Mouse (Mus musculus): ENCODE results near the gene Cit.

The Cit gene

DNA sequence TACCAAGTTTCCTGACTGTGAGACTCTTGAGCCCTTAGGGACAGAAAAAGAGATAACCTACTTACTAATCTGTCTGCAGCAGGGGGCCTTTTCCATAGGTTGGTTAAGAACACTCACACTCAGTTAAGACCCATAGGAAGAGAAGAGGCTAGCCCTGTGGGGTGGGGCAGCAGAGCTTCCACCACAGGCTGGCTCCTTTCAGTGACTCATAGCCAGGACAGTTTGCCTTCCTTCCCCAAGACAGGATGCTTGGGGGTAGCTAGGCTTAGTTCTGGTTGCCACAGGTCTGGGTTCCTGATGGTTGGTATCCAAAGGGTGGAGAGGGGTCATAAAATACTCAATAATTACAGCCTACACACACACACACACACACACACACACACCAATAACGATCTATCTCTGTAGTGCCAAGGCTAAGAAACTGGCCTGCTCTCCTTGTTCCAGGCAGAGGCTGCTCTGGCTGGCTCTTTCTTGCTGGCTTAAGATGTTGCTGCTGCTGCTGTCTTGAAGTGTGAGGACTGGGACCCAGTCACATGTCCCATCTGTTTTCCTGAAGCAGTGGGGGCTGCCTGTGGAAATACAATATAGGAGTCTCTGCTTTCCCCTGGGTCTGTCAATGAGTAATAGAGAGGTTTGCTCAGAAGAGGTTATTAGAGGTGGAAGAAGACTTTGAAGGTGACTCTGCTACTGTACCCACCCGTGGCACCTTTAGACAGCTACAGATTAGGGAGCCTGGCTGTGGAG, 165.0 kb downstream of the Cit start:
- CTCF ChIA-PET = no interaction called here

- CTCF ChIA-PET = no interaction called here
These were observed 166.6 kb downstream of the Cit start for GRCm38 (mm10) chr5:116011700-116012099.

DNA sequence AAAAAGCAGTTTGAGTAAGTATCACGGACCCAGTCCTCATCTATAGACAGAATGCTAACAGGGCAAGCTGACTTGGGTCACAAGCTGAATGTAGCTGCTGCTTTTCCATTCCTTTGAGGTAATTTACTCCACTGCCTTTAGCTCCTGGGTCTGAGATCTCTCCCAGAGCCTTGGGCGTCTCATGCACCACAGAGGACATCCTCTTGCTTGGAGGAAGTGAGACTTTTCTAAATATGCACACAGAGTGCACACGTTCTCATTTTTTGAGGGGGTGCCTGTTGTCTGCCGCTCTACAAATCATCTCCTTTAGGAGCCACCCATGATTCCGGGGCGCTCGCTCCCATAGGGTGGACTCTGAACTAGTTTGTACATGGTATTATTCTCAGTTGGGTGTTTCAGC, 167.4 kb downstream of the Cit start:
- CTCF ChIA-PET = interaction anchor here (0.6 kb wide), 1 partner anchor 1909 kb away, joined by 3 read pairs; no protein-coding TSS in a partner anchor

GRCm38 (mm10) chr5:116013821-116014220, 168.7 kb downstream of the Cit start:
- CTCF ChIA-PET = no interaction called here

GRCm38 (mm10) chr5:116014237-116014636, 169.2 kb downstream of the Cit start:
- CTCF ChIA-PET = no interaction called here

DNA sequence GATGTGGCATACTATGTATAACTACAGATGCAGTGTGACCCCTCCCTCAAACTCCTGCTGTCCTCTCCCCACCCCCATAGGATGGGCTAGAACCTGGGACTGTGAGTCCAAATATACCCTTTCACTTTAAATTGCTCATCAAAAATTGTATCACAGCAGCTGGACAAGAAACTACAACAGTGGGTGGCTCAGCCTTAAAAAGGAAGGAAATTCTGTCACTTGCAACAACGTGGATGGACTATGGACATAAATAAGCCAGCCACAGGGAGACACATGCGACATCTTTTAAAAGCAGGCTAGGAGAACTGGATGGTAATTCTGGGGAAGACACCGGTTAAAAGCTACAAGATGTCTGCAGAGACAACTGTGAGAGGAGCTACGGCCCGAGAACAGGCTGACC, 171.5 kb downstream of the Cit start:
- CTCF ChIA-PET = no interaction called here

DNA sequence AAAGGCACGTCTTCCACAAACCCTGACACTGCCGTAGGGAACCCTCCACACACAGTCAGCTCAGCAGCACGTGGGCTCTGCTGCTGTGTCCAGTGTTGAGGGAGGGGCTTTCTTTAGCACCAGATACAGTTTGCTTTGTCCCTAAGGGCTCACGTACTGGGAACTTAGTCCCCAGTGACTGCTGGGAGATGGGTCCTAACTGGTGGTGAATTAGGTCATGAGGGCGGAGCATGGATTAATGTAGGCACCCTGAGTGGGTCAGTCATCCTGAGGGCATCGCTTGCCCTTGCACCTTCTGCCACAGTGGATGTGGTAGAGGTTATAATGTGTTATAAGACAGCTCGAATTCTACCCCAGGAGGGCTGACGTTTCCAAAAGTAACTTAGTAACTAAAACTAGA, 172.3 kb downstream of the Cit start:
- CTCF ChIA-PET = interaction anchor here (0.5 kb wide), 1 partner anchor 9 kb away, joined by 3 read pairs; no protein-coding TSS in a partner anchor

GRCm38 (mm10) chr5:116018196-116018595, 173.1 kb downstream of the Cit start:
- CTCF ChIA-PET = interaction anchor here (0.5 to 0.6 kb wide), 2 partner anchors 10 to 139 kb away, joined by 3 to 7 read pairs; no protein-coding TSS in a partner anchor

DNA sequence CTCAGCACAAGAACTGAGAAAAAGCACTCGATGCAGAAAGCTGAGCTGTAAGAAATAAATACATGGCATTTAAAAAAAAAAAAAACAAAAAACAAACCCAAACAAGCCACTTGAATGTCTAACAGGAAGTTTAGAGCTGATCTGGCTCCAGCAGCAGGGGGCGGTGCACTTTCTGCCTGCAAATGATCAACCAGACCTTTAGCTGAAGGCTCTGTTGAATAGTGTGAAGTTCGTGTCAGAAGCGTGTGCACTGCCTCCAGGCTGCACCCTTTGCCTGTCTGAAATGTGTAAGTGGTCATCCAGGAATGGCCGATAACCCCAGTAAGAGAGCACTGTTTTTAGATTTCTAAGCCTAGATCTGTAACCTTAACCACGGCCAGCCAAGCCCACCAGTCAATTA, 173.7 kb downstream of the Cit start:
- CTCF ChIA-PET = interaction anchor here (0.6 kb wide), 1 partner anchor 140 kb away, joined by 7 read pairs; no protein-coding TSS in a partner anchor

DNA sequence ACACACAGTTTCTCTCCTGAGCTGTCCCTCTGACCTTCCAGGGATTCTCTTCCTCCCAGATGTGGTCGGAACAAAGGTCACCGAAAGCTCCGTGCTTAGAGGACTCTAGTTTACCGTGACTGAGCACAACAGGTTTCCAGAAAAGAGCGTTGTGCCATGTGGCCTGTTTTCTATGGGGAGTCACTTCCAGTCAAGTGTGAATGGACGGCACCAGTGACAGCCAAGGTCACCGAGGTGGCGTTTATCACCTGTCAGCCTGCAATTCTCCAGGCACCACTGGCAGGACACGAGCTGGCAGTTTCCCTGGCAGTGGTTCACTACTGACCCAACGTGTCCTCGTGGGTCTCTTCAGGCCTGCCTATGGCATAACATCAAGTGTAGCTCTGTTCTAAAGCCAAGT, 174.3 kb downstream of the Cit start:
- CTCF ChIA-PET = no interaction called here

- CTCF ChIA-PET = no interaction called here
These were observed 176.5 kb downstream of the Cit start for GRCm38 (mm10) chr5:116021552-116021951.

GRCm38 (mm10) chr5:116022131-116022530, 177.1 kb downstream of the Cit start:
- CTCF ChIA-PET = no interaction called here

DNA sequence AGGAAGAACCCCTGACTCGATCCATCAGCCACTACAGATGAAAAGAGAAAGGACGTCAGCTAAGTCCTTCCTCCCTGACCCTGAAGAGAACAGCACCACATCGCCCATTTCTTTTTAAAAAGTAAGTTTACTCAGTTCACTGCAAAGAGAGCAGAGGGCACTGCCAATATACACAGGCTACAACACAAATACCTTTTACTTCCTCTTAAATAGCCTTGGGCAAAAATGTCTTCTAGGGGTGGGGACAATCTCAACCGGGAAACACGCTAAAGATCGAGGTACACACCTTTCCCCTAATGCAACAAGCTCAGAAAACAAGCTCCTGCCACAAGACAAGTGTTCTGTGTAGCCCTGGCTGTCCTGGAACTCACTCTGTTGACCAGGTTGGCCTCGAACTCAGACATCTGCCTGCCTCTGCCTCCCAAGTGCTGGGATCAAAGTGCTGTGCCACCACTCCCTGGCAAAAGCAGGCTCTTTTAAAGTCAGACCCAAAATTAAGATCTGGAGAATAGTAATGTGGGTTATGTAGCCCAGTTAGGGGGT, 177.7 kb downstream of the Cit start:
- CTCF ChIA-PET = no interaction called here

GRCm38 (mm10) chr5:116023251-116023661, 178.2 kb downstream of the Cit start:
- CTCF ChIA-PET = no interaction called here

GRCm38 (mm10) chr5:116023821-116024284, 178.8 kb downstream of the Cit start:
- CTCF ChIA-PET = no interaction called here

DNA sequence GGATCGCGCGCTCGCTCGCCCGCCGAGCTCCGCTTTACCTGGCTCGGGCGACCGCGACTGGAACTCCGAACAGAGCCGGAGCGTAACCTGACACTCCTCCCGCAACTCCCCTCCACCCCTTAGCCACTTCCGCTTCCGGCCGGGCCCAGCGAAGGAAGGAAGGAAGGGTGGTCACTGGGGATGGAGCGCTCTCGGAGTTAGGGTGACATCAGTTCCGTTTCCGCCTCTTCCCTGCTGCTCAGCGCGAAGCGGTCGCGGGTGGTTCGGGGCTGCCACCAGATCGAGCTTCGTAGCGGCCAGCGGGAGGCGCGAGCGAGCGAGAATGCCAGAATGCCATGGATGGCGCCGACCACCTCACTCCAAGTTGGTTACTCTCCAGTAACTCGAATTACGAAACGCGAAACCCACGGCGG, 179.3 kb downstream of the Cit start, which contains the start of gene Prkab1:
Prkab1 (minus strand) TSS at position 182 of the 413 bp plus-strand sequence.
- CTCF ChIA-PET = no interaction called here

DNA sequence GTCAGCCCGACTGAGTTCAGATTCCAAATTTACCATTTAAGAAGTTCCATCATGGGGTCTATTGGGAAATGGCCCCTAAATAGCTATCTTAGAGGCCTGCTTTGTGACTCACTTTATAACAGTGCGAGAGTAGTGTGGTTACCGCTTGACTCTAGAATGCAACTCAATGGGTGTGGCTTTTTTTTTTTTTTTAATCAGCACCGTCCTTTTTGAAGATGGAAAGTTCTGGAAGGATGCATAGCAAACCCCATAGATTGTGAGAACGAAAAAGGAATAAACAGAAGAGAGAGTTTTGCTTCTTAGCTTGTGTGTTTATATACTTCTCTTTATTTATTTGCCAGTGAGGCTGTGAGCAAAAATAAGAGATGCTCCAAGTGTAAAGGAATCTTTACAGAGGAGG, 181.0 kb downstream of the Cit start:
- CTCF ChIA-PET = no interaction called here

- CTCF ChIA-PET = interaction anchor here (0.7 kb wide), 1 partner anchor 548 kb away, joined by 11 read pairs; no protein-coding TSS in a partner anchor
These were observed 181.5 kb downstream of the Cit start for GRCm38 (mm10) chr5:116026561-116026960.

- CTCF ChIA-PET = interaction anchor here (0.7 kb wide), 1 partner anchor 26 kb away, joined by 3 read pairs; no protein-coding TSS in a partner anchor
These were observed 184.0 kb downstream of the Cit start for GRCm38 (mm10) chr5:116029071-116029470.

- CTCF ChIA-PET = no interaction called here
These were observed 185.6 kb downstream of the Cit start for GRCm38 (mm10) chr5:116030566-116031189.

DNA sequence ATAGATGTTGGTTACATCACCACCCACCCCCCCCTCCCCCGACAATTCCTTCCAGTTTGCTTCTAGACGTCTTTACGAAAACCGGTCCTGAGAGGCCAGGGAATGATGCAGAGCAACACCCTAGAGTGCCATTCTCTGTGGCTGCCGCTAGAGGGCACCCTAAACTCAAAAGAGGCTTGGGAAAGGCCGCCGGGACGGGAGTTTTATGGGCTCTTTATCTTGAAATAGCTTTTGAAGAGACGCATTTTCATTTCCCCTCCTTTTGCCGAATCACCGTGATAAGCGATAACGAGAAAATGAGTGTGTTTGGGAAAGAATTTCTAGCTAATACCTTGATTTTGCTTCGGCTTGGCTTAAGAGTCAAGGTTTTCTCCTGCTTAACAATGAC, 186.1 kb downstream of the Cit start:
- CTCF ChIA-PET = no interaction called here

GRCm38 (mm10) chr5:116036465-116036864, 191.4 kb downstream of the Cit start:
- CTCF ChIA-PET = no interaction called here

GRCm38 (mm10) chr5:116037731-116038130, 192.7 kb downstream of the Cit start:
- CTCF ChIA-PET = no interaction called here

Data from spleen, embryonic (tissue).